Mouse (Mus musculus): ENCODE data around the gene Cd52.
"Not testable (repeated sequence)": the region's sequence is repeated elsewhere in the genome, so short reads cannot be mapped to it uniquely, and the experiment has no call there.

Cd52 gene

GRCm38 (mm10) chr4:134094923-134095547 is at the start of gene Cd52:
TSS of gene Cd52 (minus strand) at chr4:134095082.
- in situ Hi-C loops (cut with MboI, MseI): loop anchor here in 1 of 2 experiments (5.0 kb wide), 1 partner anchor 32 kb away; the partner anchor contains the start of gene Sh3bgrl3

GRCm38 (mm10) chr4:134144297-134144696 is 49.4 kb upstream of the Cd52 start:
- in situ Hi-C loops (cut with MboI, MseI): not testable (repeated sequence)

- in situ Hi-C loops (cut with MboI, MseI): no loop called here
Observed at GRCm38 (mm10) chr4:134138857-134139256, 44.0 kb upstream of the Cd52 start.

GRCm38 (mm10) chr4:134136280-134136926 is 41.5 kb upstream of the Cd52 start:
- in situ Hi-C loops (cut with MboI, MseI): no loop called here

GRCm38 (mm10) chr4:134132519-134133095 is 37.7 kb upstream of the Cd52 start:
- in situ Hi-C loops (cut with MboI, MseI): no loop called here

GRCm38 (mm10) chr4:134132117-134132516 is 37.2 kb upstream of the Cd52 start:
- in situ Hi-C loops (cut with MboI, MseI): no loop called here

GRCm38 (mm10) chr4:134129482-134129881 is 34.6 kb upstream of the Cd52 start:
- in situ Hi-C loops (cut with MboI, MseI): loop anchor here in 1 of 2 experiments (5.0 kb wide), 2 partner anchors 37 to 92 kb away; no protein-coding TSS in a partner anchor

GRCm38 (mm10) chr4:134128983-134129362 is 34.1 kb upstream of the Cd52 start:
- in situ Hi-C loops (cut with MboI, MseI): loop anchor here in 1 of 2 experiments (5.0 kb wide), 2 partner anchors 37 to 92 kb away; no protein-coding TSS in a partner anchor

- in situ Hi-C loops (cut with MboI, MseI): loop anchor here in 1 of 2 experiments (5.0 kb wide), 2 partner anchors 36 to 91 kb away; no protein-coding TSS in a partner anchor
Observed at GRCm38 (mm10) chr4:134128221-134128982, 33.5 kb upstream of the Cd52 start, which contains the start of gene Sh3bgrl3. TSS of gene Sh3bgrl3 (minus strand) at chr4:134128789.

- in situ Hi-C loops (cut with MboI, MseI): loop anchor here in 1 of 2 experiments (5.0 kb wide), 2 partner anchors 35 to 90 kb away; no protein-coding TSS in a partner anchor
Observed at GRCm38 (mm10) chr4:134127793-134128192, 32.9 kb upstream of the Cd52 start.

- in situ Hi-C loops (cut with MboI, MseI): loop anchor here in 1 of 2 experiments (5.0 kb wide), 2 partner anchors 35 to 90 kb away; no protein-coding TSS in a partner anchor
Observed at GRCm38 (mm10) chr4:134127121-134127455, 32.2 kb upstream of the Cd52 start.

GRCm38 (mm10) chr4:134126300-134127120 is 31.6 kb upstream of the Cd52 start:
- in situ Hi-C loops (cut with MboI, MseI): loop anchor here in 1 of 2 experiments (5.0 kb wide), 2 partner anchors 34 to 89 kb away; no protein-coding TSS in a partner anchor

GRCm38 (mm10) chr4:134125383-134126060 is 30.6 kb upstream of the Cd52 start:
- in situ Hi-C loops (cut with MboI, MseI): loop anchor here in 1 of 2 experiments (5.0 kb wide), 2 partner anchors 33 to 88 kb away; no protein-coding TSS in a partner anchor

- in situ Hi-C loops (cut with MboI, MseI): loop anchor here in 1 of 2 experiments (5.0 kb wide), 1 partner anchor 87 kb away; no protein-coding TSS in a partner anchor
Observed at GRCm38 (mm10) chr4:134123680-134124551, 29.0 kb upstream of the Cd52 start.

GRCm38 (mm10) chr4:134123147-134123546 is 28.3 kb upstream of the Cd52 start:
- in situ Hi-C loops (cut with MboI, MseI): loop anchor here in 1 of 2 experiments (5.0 kb wide), 1 partner anchor 86 kb away; no protein-coding TSS in a partner anchor

- in situ Hi-C loops (cut with MboI, MseI): loop anchor here in 1 of 2 experiments (5.0 kb wide), 1 partner anchor 85 kb away; no protein-coding TSS in a partner anchor
Observed at GRCm38 (mm10) chr4:134122281-134122680, 27.4 kb upstream of the Cd52 start.

- in situ Hi-C loops (cut with MboI, MseI): loop anchor here in 1 of 2 experiments (5.0 kb wide), 1 partner anchor 84 kb away; no protein-coding TSS in a partner anchor
Observed at GRCm38 (mm10) chr4:134121571-134121970, 26.7 kb upstream of the Cd52 start.

GRCm38 (mm10) chr4:134120916-134121315 is 26.0 kb upstream of the Cd52 start:
- in situ Hi-C loops (cut with MboI, MseI): loop anchor here in 1 of 2 experiments (5.0 kb wide), 1 partner anchor 84 kb away; no protein-coding TSS in a partner anchor

Measured in T-helper 17 cell (primary cell).